Mouse (Mus musculus): Measurements from ENCODE around the gene Synm. TPM values are rescaled to one million over a fixed set of nuclear protein-coding genes. Genes with fewer than 3 reads are reported as not detected.

The Synm gene
- 2.6 and 3.4 TPM in 2 replicates for polyA plus RNA-seq (2014; fragmentation: Nextera tagmentation; extraction: Ambion mirVana)

DNA sequence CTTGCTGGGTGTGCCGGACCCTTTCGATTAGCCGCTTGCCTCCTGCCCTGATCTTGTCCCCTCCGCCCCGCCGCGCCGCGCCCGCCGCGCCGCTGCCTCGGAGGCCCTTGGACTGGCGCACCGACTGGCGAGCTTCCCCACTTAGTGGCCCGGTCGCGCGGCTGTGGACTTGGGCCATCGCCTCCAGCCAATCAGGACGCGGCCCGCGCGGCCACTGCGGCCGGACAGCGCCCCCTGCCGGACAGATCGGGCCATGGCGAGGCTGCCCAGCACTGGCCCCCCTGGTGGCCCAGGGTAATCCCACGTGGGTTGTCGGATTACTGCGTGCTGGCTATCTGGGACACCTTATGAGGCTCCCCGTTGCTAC, at the start of gene Synm:
Gene Synm (minus strand): TSS at position 114 of the 367 bp plus-strand sequence.
- H3K4me2 ChIP-seq (replicated peaks; ENCODE audit: low read depth, low read length): peak within 1 kb of the TSS; percentile 100
- 0 out of 2 replicates have a peak, but pooled peaks cover 3% of the 10 kb centered on the region for H3K27me3 ChIP-seq (ENCODE audit: control insufficient read depth, insufficient read depth, low read length)
- H3K4me1 ChIP-seq (ENCODE audit: control insufficient read depth, insufficient read depth, low read length): peaks cover 9% of the 10 kb centered on the region
- peak within 1 kb of the TSS; percentile 52 for H3K27ac ChIP-seq (ENCODE audit: low read length)
- WGBS: 0% methylated on average over 37 of the region's 37 CpGs
- peak within 1 kb of the TSS; percentile 53 for H3K4me3 ChIP-seq (ENCODE audit: low read depth, low read length)
- no peaks in the 10 kb centered on the region for H3K36me3 ChIP-seq (ENCODE audit: control insufficient read depth, insufficient read depth, low read length)
- H3K9me3 ChIP-seq (ENCODE audit: control insufficient read depth, low read depth, low read length): no peaks in the 10 kb centered on the region
- ATAC-seq (ENCODE audit: insufficient number of reproducible peaks, insufficient read depth, low FRiP score, low read depth): peak; percentile 86
- peak within 1 kb of the TSS; percentile 40 for H3K9ac ChIP-seq (replicated peaks; ENCODE audit: low read depth, low read length)

GRCm38 (mm10) chr7:67803857-67804215, 44.3 kb upstream of the Synm start:
- no peaks in the 10 kb centered on the region for H3K4me1 ChIP-seq (ENCODE audit: control insufficient read depth, insufficient read depth, low read length)
- peak overlapping the region; percentile 29 for H3K4me3 ChIP-seq (ENCODE audit: low read depth, low read length)
- WGBS: 17% methylated on average over 12 of the region's 13 CpGs
- no peaks in the 10 kb centered on the region for H3K9me3 ChIP-seq (ENCODE audit: control insufficient read depth, low read depth, low read length)
- ATAC-seq (ENCODE audit: insufficient number of reproducible peaks, insufficient read depth, low FRiP score, low read depth): 0 out of 2 replicates have a peak, but pooled peaks have one; percentile 44
- no peak overlapping the region for H3K27ac ChIP-seq (ENCODE audit: low read length)
- peak overlapping the region; percentile 64 for H3K4me2 ChIP-seq (replicated peaks; ENCODE audit: low read depth, low read length)
- H3K27me3 ChIP-seq (ENCODE audit: control insufficient read depth, insufficient read depth, low read length): no peaks in the 10 kb centered on the region
- no peaks in the 10 kb centered on the region for H3K36me3 ChIP-seq (ENCODE audit: control insufficient read depth, insufficient read depth, low read length)
- H3K9ac ChIP-seq (replicated peaks; ENCODE audit: low read depth, low read length): 0 out of 2 replicates have a peak overlapping the region, but pooled peaks have one; percentile 18

- Histone ChIP-seq H3K9me3 (ENCODE audit: control insufficient read depth, low read depth, low read length) (no peaks in the 10 kb centered on the region), H3K27ac (ENCODE audit: low read length) (no peak overlapping the region), H3K9ac (replicated peaks; ENCODE audit: low read depth, low read length) (0 out of 2 replicates have a peak overlapping the region, but pooled peaks have one; percentile 18), H3K36me3 (ENCODE audit: control insufficient read depth, insufficient read depth, low read length) (no peaks in the 10 kb centered on the region), H3K4me3 (ENCODE audit: low read depth, low read length) (peak overlapping the region; percentile 29), H3K4me1 (ENCODE audit: control insufficient read depth, insufficient read depth, low read length) (no peaks in the 10 kb centered on the region), H3K27me3 (ENCODE audit: control insufficient read depth, insufficient read depth, low read length) (no peaks in the 10 kb centered on the region), H3K4me2 (replicated peaks; ENCODE audit: low read depth, low read length) (peak overlapping the region; percentile 64)
- WGBS: 10% methylated on average over 28 of the region's 28 CpGs
- ATAC-seq (ENCODE audit: insufficient number of reproducible peaks, insufficient read depth, low FRiP score, low read depth): peak; percentile 60; the same call in 1 of the 2 replicates
These were observed 43.7 kb upstream of the Synm start for GRCm38 (mm10) chr7:67803015-67803856.

- Histone ChIP-seq H3K36me3 (ENCODE audit: control insufficient read depth, insufficient read depth, low read length) (no peaks in the 10 kb centered on the region), H3K27me3 (ENCODE audit: control insufficient read depth, insufficient read depth, low read length) (no peaks in the 10 kb centered on the region), H3K9me3 (ENCODE audit: control insufficient read depth, low read depth, low read length) (no peaks in the 10 kb centered on the region), H3K4me3 (ENCODE audit: low read depth, low read length) (no peak overlapping the region), H3K4me2 (replicated peaks; ENCODE audit: low read depth, low read length) (no peak overlapping the region), H3K9ac (replicated peaks; ENCODE audit: low read depth, low read length) (no peak overlapping the region), H3K4me1 (ENCODE audit: control insufficient read depth, insufficient read depth, low read length) (no peaks in the 10 kb centered on the region), H3K27ac (ENCODE audit: low read length) (no peak overlapping the region)
- no peak for ATAC-seq (ENCODE audit: insufficient number of reproducible peaks, insufficient read depth, low FRiP score, low read depth)
- 70% methylated on average over 4 of the region's 4 CpGs for WGBS
These were observed 41.5 kb upstream of the Synm start for GRCm38 (mm10) chr7:67801022-67801421.

DNA sequence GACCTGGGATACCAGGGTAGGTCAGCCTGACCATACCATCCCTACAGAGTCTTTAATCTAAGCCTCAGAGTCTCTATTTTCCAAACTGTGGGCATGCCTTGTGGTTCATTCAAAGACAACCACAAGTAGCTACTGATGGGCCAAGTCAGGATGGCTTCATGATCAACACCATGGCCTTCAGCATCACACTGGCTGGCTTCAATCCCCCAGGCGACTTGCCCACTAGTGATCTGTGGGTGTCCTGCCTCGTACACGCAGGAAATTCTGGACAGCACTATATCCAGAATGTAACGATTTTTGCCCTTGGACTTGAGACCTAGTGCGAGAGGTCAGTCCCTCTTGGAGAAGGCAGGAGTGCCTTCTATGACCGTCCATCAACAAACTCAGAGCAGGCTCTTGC, 41.0 kb upstream of the Synm start:
- H3K36me3 ChIP-seq (ENCODE audit: control insufficient read depth, insufficient read depth, low read length): no peaks in the 10 kb centered on the region
- WGBS: 87% methylated on average over 6 of the region's 6 CpGs
- no peak overlapping the region for H3K27ac ChIP-seq (ENCODE audit: low read length)
- no peaks in the 10 kb centered on the region for H3K4me1 ChIP-seq (ENCODE audit: control insufficient read depth, insufficient read depth, low read length)
- H3K9me3 ChIP-seq (ENCODE audit: control insufficient read depth, low read depth, low read length): no peaks in the 10 kb centered on the region
- H3K4me3 ChIP-seq (ENCODE audit: low read depth, low read length): no peak overlapping the region
- H3K27me3 ChIP-seq (ENCODE audit: control insufficient read depth, insufficient read depth, low read length): no peaks in the 10 kb centered on the region
- H3K4me2 ChIP-seq (replicated peaks; ENCODE audit: low read depth, low read length): no peak overlapping the region
- no peak overlapping the region for H3K9ac ChIP-seq (replicated peaks; ENCODE audit: low read depth, low read length)
- ATAC-seq (ENCODE audit: insufficient number of reproducible peaks, insufficient read depth, low FRiP score, low read depth): no peak

DNA sequence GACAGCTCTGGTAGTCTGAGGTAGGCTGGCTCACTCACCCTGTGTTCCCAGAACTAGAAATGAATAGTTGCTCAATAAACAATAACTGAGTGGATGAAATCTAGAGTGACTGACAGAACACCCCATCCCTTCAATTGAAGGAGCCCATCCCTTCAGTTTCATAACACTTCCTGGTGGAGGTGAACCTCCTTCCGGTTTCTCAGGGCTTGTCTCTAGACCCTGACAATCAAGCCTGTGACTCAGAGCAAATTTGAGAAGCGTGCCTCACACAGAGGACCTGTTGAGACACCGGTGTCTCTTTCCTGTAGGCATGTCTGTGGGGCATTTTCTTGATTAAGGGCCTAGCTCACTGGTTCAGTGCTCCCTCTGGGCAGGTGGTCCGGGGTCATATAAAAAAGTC, 38.9 kb upstream of the Synm start:
- Histone ChIP-seq H3K9ac (replicated peaks; ENCODE audit: low read depth, low read length) (no peak overlapping the region), H3K27ac (ENCODE audit: low read length) (no peak overlapping the region), H3K4me2 (replicated peaks; ENCODE audit: low read depth, low read length) (no peak overlapping the region), H3K27me3 (ENCODE audit: control insufficient read depth, insufficient read depth, low read length) (no peaks in the 10 kb centered on the region), H3K4me3 (ENCODE audit: low read depth, low read length) (no peak overlapping the region), H3K4me1 (ENCODE audit: control insufficient read depth, insufficient read depth, low read length) (no peaks in the 10 kb centered on the region), H3K36me3 (ENCODE audit: control insufficient read depth, insufficient read depth, low read length) (no peaks in the 10 kb centered on the region), H3K9me3 (ENCODE audit: control insufficient read depth, low read depth, low read length) (no peaks in the 10 kb centered on the region)
- no peak for ATAC-seq (ENCODE audit: insufficient number of reproducible peaks, insufficient read depth, low FRiP score, low read depth)
- 80% methylated on average over 4 of the region's 4 CpGs for WGBS

- Histone ChIP-seq H3K9me3 (ENCODE audit: control insufficient read depth, low read depth, low read length) (no peaks in the 10 kb centered on the region), H3K4me3 (ENCODE audit: low read depth, low read length) (no peak overlapping the region), H3K27ac (ENCODE audit: low read length) (no peak overlapping the region), H3K27me3 (ENCODE audit: control insufficient read depth, insufficient read depth, low read length) (no peaks in the 10 kb centered on the region), H3K4me1 (ENCODE audit: control insufficient read depth, insufficient read depth, low read length) (no peaks in the 10 kb centered on the region), H3K36me3 (ENCODE audit: control insufficient read depth, insufficient read depth, low read length) (no peaks in the 10 kb centered on the region), H3K9ac (replicated peaks; ENCODE audit: low read depth, low read length) (no peak overlapping the region), H3K4me2 (replicated peaks; ENCODE audit: low read depth, low read length) (no peak overlapping the region)
- WGBS: 18% methylated on average over 8 of the region's 8 CpGs
- no peak for ATAC-seq (ENCODE audit: insufficient number of reproducible peaks, insufficient read depth, low FRiP score, low read depth)
These were observed 37.5 kb upstream of the Synm start for GRCm38 (mm10) chr7:67797065-67797464.

GRCm38 (mm10) chr7:67793449-67793848, 33.9 kb upstream of the Synm start:
- no peak for ATAC-seq (ENCODE audit: insufficient number of reproducible peaks, insufficient read depth, low FRiP score, low read depth)
- Histone ChIP-seq H3K4me1 (ENCODE audit: control insufficient read depth, insufficient read depth, low read length) (no peaks in the 10 kb centered on the region), H3K27me3 (ENCODE audit: control insufficient read depth, insufficient read depth, low read length) (no peaks in the 10 kb centered on the region), H3K9ac (replicated peaks; ENCODE audit: low read depth, low read length) (no peak overlapping the region), H3K27ac (ENCODE audit: low read length) (no peak overlapping the region), H3K4me2 (replicated peaks; ENCODE audit: low read depth, low read length) (no peak overlapping the region), H3K4me3 (ENCODE audit: low read depth, low read length) (no peak overlapping the region), H3K36me3 (ENCODE audit: control insufficient read depth, insufficient read depth, low read length) (no peaks in the 10 kb centered on the region), H3K9me3 (ENCODE audit: control insufficient read depth, low read depth, low read length) (no peaks in the 10 kb centered on the region)
- WGBS: 58% methylated on average over 7 of the region's 7 CpGs
